Mouse (Mus musculus): ENCODE data around the gene Htr1f. TPM values are rescaled to one million over a fixed set of nuclear protein-coding genes. Genes with fewer than 3 reads are reported as not detected.

Gene Htr1f
- polyA plus RNA-seq (2015; fragmentation: Illumina TruSeq; extraction: RNeasy Lipid Tissue Mini Kit (QIAGEN cat#74804); ENCODE audit: insufficient read depth, low read depth, low replicate concordance) = not detected

GRCm38 (mm10) chr16:65105184-65105931, at the start of gene Htr1f:
Gene Htr1f, minus strand, starts transcription at chr16:65105854.

All from pancreas, adult 10 weeks (tissue).